Mouse (Mus musculus) inflammation-experienced regulatory T-cells, adult 6 months (primary cell): ENCODE measurements around the gene Phactr2. TPM values are rescaled to one million over a fixed set of nuclear protein-coding genes. Genes with fewer than 3 reads are reported as not detected.

Source experiments
- ATAC-seq: one replicate; pipeline ENCODE4 v1.8.0; 2017
- polyA plus RNA-seq, 3 experiments: library from polyadenylated mRNA; unstranded; fragments of 100-300 nt; shearing (Covaris generic); gene quantifications; one replicate each; pipeline ENCODE4 v1.2.1; 2017

Phactr2 gene
- polyA plus RNA-seq, 3 experiments from 2014 or later = 3.6 to 4.7 (median 3.9) TPM

DNA sequence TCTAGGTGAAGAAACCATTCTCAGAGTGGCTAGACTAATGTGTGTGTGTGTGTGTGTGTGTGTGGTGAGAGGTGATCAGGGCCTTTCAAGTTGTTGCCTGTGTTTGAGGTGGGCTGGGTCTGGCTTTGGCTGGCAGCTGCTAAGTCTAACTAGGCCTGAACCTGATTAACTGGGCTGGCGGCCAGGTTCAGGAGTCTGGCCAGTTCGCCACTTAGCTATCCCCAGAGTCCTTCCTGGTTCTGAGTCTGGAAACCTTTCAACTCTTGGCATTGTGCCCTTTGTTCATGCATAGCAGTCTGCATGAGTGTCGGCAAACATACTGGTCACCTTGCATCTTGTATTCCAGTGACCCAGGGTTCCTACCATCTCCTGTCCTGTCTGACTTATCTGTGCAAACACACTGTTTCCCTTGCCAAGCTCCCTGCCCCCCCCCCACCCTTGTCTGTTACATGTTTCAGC, 27.4 kb downstream of the Phactr2 start:
- no peak for ATAC-seq

- no peak for ATAC-seq
Observed at GRCm38 (mm10) chr10:13444257-13444656, 30.0 kb downstream of the Phactr2 start.

DNA sequence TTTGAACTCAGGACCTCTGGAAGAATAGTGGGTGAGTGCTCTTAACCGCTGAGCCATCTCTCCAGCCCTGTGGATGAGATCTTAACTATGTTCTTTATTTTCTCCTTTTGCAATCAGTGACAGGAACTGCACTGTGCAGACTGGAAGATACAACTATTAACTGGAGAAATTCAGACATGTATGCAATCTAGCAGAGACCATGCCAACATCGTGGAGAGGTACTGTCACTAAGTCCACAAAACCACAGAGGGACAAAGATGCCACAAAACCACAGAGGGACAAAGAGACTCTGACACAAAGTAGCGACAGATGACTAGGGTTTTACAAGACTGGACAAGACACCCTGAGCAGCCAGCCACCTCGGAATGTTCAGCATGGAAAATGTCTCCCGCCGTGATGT, 30.6 kb downstream of the Phactr2 start:
- no peak for ATAC-seq

DNA sequence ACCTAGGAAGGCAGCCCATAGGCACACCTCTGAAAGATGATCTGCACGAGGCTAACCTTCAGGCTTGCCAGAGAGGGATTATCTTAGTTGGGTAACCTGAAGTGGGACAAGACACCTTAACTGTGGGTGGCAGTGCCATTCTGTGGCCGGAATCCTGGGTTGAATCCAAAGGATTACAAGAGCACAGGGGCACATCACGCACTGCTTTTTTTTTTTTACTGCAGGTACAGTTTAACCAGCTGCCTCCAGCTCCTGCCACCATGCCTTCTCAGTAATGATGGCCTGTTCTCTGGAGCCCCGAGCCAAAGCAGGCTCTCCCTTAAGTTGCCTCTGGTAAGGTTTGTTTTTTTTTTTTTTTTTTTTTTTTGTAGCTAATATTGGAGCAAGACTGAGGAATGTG, 33.9 kb downstream of the Phactr2 start:
- ATAC-seq = no peak

DNA sequence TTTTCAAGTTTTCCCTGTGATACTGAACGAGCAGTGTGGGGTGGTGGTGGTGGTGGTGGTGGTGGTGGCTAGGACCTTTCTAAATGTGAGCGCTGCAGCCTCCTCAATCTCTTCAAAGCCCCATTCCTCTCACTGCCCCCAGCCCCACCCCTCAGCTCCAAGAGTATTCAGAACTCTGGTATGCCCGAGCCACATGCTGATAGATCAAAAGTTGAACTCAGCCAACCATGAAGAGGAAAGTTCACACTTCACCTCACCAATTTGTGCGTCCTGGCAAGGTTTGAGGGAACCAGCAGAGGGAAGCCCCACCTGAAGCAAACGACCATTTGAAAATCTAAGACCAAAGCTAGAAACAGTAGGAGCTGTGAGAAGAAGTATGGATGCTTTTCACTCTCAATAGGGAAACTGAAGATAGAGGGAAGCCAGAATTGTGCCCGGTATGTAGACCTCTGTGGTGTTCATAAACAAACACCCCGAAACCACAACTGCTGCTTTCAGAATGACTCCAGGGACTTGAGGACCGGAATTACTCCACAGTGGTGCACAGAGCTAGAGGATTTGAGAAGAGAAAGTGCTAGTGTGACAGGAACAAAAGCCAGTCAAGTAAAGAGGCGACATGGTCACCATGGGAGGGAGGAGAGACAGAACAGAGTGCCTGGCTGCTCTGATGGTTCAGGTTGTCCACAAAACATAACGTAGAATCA, 35.9 kb downstream of the Phactr2 start:
- ATAC-seq = peak; percentile 61

DNA sequence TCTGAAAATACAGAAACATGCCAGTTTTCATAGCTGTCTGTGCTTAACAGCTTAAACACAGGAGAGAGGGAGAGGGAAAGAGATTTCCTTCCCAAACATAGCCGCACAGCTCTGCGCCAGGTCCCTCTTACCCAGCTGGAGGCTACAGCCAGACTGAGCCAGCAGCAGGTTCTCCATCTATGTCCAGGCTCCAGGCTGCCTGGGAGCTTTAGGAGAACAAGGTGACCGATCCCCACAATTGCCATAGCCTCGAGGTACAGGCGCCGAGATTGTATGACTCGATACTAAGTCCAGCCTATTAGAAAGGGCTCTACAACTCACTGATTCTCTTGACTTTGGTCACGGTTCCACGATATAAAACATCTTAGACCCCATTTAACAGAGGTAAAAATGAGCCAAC, 37.2 kb downstream of the Phactr2 start:
- ATAC-seq = no peak

GRCm38 (mm10) chr10:13433016-13433415, 41.2 kb downstream of the Phactr2 start:
- no peak for ATAC-seq

- ATAC-seq = no peak
Observed at GRCm38 (mm10) chr10:13431641-13432540, 42.3 kb downstream of the Phactr2 start.

DNA sequence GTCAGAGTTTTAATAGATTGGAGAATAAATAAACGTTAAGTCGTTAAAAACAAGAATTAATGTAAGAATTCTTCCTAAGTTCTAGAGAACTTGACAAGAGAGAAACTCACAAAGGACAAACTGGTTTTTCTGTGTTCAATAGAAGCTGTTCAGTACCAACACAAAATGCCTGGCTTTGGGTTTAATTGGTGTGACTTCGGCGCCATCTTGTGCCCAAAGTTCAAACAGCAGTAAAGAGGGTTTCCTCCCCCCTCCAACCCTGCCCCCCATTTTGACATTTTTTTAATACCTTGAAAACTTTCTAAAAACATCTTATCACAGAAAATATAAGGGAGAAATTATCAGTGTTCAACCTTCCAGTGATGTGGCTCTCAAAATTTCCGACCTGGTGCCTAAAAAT, 44.4 kb downstream of the Phactr2 start:
- ATAC-seq = peak; percentile 90

DNA sequence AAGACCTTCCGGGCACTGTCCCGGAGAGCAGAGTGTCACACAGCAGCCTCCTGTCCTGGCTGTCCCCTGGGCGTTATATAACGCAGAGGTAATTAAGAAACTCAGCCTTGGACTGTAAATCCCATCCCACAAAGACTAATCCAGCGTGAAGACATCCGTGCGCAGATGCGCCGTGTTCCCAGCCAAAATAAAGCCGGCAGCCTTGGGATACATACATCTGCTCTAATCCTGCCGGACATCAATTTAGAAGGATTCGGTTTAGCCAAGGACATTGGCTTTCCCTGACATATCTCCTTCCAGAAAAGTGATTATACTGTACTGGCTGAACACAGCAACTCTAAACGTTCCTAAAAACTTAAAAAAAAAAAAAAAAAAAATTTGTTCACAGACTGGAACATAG, 45.0 kb downstream of the Phactr2 start:
- no peak for ATAC-seq

DNA sequence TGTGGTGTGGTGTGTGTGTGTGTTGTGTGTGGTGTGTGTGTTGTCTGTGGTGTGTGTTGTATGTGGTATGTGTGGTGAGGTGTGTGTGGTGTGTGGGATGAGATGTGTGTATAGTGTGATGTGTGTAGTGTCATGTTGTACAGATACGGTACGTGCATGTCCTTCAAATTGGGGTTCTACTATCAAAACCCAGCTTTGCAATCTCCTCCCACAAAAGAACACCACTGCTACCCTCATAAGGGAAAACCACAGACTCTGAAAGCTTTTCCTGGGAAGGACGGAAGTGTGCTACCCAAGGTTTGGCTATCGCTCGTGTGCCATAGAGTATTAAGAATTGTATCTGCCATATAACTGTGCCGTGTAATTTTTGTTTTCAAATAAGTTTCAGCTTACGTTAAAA, 45.7 kb downstream of the Phactr2 start:
- no peak for ATAC-seq

DNA sequence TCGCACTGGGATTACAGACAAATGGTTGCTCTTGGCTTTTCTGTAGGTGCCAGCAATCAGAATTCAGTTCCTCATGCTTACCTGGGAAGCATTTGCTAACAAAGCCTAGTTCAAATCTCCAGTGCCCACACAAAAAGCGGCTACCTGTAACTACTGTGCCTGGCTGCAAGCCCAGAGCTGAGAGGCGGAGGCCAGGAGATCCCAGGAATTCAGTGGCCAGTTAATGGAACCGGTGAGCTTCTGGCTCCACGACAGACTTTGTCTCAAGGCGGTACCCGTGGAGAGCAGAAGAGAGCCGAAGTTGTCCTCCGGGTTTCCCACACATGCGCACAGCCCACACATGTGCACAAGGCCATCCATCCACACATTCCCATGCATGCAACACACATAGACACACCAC, 46.6 kb downstream of the Phactr2 start:
- ATAC-seq = no peak

DNA sequence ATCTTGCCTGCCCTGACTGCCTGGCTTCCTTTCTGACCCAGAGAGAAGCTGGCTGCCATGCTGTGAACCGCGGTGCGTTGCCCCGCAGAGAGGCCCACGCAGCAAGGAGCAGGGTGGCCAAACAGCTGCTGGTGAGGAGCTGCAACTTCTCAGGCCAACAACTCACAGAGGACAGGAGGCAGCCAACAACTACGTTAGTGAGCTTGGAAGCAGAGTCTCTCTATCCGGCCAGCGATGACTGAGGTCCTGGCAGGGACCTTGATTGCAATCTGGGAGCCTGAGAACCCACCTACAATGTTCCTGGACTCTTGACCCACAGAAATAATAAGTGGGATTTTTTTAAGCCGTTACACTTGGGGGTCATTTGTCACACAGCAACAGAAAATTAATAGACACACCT, 49.0 kb downstream of the Phactr2 start:
- no peak for ATAC-seq

DNA sequence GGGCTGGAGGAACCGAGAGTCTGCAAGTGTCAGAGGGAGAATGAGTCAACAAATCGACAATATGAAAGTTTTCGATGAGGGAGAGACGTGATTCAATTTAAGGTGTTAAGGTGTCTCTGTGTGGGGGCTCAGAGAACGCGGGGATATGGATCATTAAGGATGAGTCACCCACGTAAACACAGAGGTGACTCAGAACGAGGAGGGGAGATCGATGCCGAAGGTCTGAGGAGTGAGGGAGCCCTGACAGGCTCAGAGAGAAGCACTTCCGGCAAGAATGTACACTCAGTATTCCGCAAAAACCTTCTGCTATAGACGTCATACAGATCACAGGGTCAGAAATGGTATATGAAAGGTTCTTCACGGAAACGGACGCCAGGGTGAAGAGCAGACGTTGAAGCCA, 49.7 kb downstream of the Phactr2 start:
- peak; percentile 74 for ATAC-seq

DNA sequence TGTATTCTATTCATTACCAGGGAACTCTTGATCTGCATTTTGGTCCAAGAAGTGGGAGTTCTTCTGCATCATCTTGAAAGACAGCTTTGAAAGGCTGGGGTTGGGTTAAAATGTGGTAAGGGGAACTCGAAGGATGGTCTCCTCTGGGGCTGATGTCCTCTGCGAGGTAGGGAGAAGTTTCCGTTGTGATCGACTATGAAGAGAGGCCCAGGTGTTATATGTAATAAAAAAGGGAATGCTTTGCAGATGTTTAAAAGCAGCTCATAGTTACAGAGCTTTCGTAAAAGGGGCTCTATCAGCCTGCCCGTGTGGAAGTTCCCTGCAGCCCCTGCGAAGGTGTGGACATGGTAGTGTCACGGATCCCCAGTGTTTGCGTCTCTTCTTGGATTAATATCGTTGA, 50.2 kb downstream of the Phactr2 start:
- no peak for ATAC-seq

GRCm38 (mm10) chr10:13422121-13422520, 52.1 kb downstream of the Phactr2 start:
- no peak for ATAC-seq

GRCm38 (mm10) chr10:13419246-13419645, 55.0 kb downstream of the Phactr2 start:
- ATAC-seq = no peak

- no peak for ATAC-seq
Observed at GRCm38 (mm10) chr10:13415489-13416104, 58.6 kb downstream of the Phactr2 start.

DNA sequence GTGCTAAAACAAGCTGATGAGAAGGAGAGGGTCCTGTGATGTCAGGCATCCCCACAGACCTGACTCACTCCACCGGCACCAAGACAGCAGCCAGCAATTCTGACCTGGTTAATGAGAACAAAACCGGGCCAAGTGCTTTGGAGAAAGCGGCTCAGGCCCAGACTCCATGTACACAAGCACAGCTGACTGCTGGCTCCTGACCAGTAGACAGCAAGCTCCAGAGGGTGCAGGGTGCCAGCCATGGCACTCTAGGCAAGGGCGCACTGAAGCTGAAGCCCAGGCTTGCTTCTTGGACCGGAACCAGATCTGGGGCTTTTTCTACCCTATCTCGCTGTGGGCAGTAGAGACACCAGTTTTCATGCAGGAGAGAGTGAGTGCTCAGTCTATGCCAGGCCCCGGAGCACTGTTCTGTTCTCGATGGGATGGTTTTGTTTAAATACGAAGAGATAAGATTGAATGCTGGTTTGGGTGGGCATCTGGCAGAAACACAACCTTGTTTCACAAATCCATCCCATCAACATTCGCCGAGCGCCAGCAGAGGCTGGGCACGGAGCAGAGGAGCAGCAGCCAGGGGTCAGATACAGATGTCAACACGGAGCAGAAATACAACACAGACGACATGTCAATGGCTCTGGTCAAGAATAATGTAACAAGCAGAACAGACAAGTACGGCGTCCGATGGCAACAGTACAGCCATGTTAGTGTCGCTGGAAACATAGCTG, 61.8 kb downstream of the Phactr2 start:
- ATAC-seq = no peak

DNA sequence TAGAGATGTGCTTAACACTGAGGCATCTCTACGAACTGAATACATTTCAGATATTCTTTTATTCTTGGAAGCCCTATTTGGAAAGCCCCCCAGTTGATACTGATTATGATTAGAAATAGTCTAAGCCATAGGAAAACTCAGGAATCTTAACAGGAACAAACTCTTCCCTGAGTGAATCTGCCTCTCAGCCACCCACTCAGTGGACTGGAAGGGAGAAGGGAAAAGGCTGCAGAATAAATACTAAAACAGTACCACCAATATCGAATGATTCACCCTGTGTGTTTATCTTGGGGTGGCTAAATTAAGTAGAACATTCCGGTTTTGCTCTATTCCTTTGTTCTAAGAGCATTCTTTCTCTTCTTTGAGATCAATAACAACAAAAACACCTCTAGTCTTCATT, 63.2 kb downstream of the Phactr2 start:
- ATAC-seq = no peak

DNA sequence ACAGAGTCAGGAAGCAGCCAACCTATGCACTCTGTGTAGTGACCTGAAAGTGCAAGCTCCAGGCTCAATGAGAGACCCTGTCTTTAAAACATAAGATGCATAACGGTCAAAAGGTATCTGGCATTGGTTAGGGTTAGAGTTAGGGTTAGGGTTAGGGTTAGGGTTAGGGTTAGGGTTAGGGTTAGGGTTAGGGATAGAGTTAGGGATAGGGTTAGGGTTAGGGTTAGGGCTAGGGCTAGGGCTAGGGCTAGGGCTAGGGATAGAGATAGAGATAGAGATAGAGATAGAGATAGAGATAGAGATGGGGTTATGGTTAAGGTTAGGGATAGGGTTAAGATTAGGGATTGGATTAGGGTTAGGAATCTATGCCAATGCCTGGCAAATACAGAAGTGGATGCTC, 72.2 kb downstream of the Phactr2 start:
- no peak for ATAC-seq

- ATAC-seq = no peak
Observed at GRCm38 (mm10) chr10:13395753-13396152, 78.5 kb downstream of the Phactr2 start.

- ATAC-seq = no peak
Observed at GRCm38 (mm10) chr10:13394000-13394399, 80.2 kb downstream of the Phactr2 start.
